Mouse (Mus musculus) megakaryocyte, embryonic 14.5 days (primary cell): ENCODE data around the gene Ndufs2.

Experiments used
- FLI1 ChIP-seq: IDR thresholded peaks from 2 replicates; pipeline ENCODE4 v1.6.1; 2012; ENCODE audit warnings: low read length, inconsistent platforms, mixed read lengths
- GATA1 ChIP-seq: IDR thresholded peaks from 3 replicates; pipeline ENCODE4 v1.6.1; 2012; ENCODE audit warnings: mixed read lengths, low read length, inconsistent platforms, borderline replicate concordance

- TF ChIP-seq GATA1 (no peak), FLI1 (no peak)
These were observed 3.7 kb downstream of the Ndufs2 start for GRCm38 (mm10) chr1:171247453-171247841.
